Mouse (Mus musculus): ENCODE results near the gene Polr1a.

GRCm38 (mm10) chr6:71980165-71980564 lies 71.3 kb downstream of the Polr1a start:
- TF ChIP-seq CTCF (IDR thresholded peaks at IDR 0.05; ENCODE audit: low read depth), result no peak
- no peak for TF ChIP-seq EP300 (IDR thresholded peaks at IDR 0.05; ENCODE audit: low read depth)
